Mouse (Mus musculus) forebrain, embryonic 13.5 days (tissue): Measurements from ENCODE around the gene Tmem56. TPM values are rescaled to one million over a fixed set of nuclear protein-coding genes. Genes with fewer than 3 reads are reported as not detected.

ENCODE experiments used
- ATAC-seq: fragments of 200-750 bp; cut with Nextera tagmentation; 2 replicates; pipeline ENCODE4 v1.8.0; 2017
- H3K27ac ChIP-seq: fragments of 300-500 bp; sonication (generic); 2 replicates; pipeline ENCODE4 v1.5.1; 2015; ENCODE audit warnings: inconsistent platforms, mild to moderate bottlenecking, moderate library complexity
- H3K27me3 ChIP-seq: fragments of 300-500 bp; sonication (generic); 2 replicates; pipeline ENCODE4 v1.6.1; 2015; ENCODE audit warnings: mild to moderate bottlenecking, inconsistent platforms
- H3K36me3 ChIP-seq: fragments of 300-500 bp; sonication (generic); 2 replicates; pipeline ENCODE4 v1.6.1; 2015; ENCODE audit warnings: mild to moderate bottlenecking, inconsistent platforms; ENCODE audit not compliant: poor library complexity, severe bottlenecking
- H3K4me1 ChIP-seq: fragments of 300-500 bp; sonication (generic); 2 replicates; pipeline ENCODE4 v1.6.1; 2015; ENCODE audit warnings: inconsistent platforms
- H3K4me2 ChIP-seq: fragments of 300-500 bp; sonication (generic); 2 replicates; pipeline ENCODE4 v1.6.1; 2015; ENCODE audit warnings: inconsistent platforms, mild to moderate bottlenecking, moderate library complexity
- H3K4me3 ChIP-seq: fragments of 300-500 bp; sonication (generic); 2 replicates; pipeline ENCODE4 v1.5.1; 2015; ENCODE audit warnings: mild to moderate bottlenecking, inconsistent platforms
- H3K9ac ChIP-seq: fragments of 300-500 bp; sonication (generic); 2 replicates; pipeline ENCODE4 v1.6.1; 2015; ENCODE audit warnings: mild to moderate bottlenecking, inconsistent platforms
- H3K9me3 ChIP-seq: fragments of 300-500 bp; sonication (generic); replicated peaks from 2 replicates; pipeline ENCODE4 v1.6.1; 2016; ENCODE audit warnings: inconsistent platforms
- WGBS: fragments of 180-500 bp; shearing (Covaris S2); methylation state at CpG from one replicate; pipeline ENCODE4 v1.1.7; 2015; 5-methylcytosine and 5-hydroxymethylcytosine counted together
- polyA plus RNA-seq: library from polyadenylated mRNA; unstranded; fragments of >200 nt; fragmentation: Nextera tagmentation; extraction: Ambion mirVana; gene quantifications from 2 replicates; pipeline ENCODE4 v1.2.1, GENCODE M21; 2015

Gene Tmem56
- polyA plus RNA-seq = 2.1 and 2.4 TPM in 2 replicates

GRCm38 (mm10) chr3:121282998-121283397 lies at the start of gene Tmem56:
Tmem56 (minus strand) TSS chr3:121283098.
- no peak for ATAC-seq
- no peak within 1 kb of the TSS for H3K9ac ChIP-seq
- no peak within 1 kb of the TSS for H3K4me2 ChIP-seq
- H3K27ac ChIP-seq = no peak within 1 kb of the TSS
- H3K36me3 ChIP-seq = no peaks in the 10 kb centered on the region
- no peaks in the 10 kb centered on the region for H3K27me3 ChIP-seq
- no peak within 1 kb of the TSS for H3K4me3 ChIP-seq
- no peaks in the 10 kb centered on the region for H3K4me1 ChIP-seq
- WGBS = 87% methylated on average over 4 of the region's 4 CpGs
- H3K9me3 ChIP-seq = no peaks in the 10 kb centered on the region

DNA sequence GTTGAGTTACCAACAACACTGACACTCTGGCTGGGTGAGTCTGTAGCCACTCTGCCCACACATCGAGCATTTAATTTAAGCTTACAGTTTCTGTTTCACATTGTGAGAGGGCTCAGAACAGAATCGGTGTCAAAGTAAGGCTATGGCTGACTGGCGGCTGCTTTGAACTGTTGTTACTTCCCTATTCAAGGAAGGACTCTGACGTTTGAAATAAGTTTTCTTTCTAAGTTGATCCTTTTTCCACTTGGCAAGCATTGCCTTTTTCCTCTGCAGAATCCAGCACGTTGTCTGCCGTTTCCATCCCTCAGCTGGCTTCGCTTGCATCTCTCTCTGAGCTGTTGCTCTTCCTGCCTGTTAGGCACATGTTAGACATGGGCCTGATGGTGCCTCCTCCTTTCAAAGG lies 47.3 kb upstream of the Tmem56 start:
- no peaks in the 10 kb centered on the region for H3K36me3 ChIP-seq
- H3K27ac ChIP-seq = no peak overlapping the region
- H3K4me2 ChIP-seq = no peak overlapping the region
- no peak for ATAC-seq
- 65% methylated on average over 7 of the region's 7 CpGs for WGBS
- H3K9me3 ChIP-seq = no peaks in the 10 kb centered on the region
- H3K9ac ChIP-seq = no peak overlapping the region
- H3K4me3 ChIP-seq = no peak overlapping the region
- H3K27me3 ChIP-seq = no peaks in the 10 kb centered on the region
- H3K4me1 ChIP-seq = peaks cover 3% of the 10 kb centered on the region; the same call in 1 of the 2 replicates

DNA sequence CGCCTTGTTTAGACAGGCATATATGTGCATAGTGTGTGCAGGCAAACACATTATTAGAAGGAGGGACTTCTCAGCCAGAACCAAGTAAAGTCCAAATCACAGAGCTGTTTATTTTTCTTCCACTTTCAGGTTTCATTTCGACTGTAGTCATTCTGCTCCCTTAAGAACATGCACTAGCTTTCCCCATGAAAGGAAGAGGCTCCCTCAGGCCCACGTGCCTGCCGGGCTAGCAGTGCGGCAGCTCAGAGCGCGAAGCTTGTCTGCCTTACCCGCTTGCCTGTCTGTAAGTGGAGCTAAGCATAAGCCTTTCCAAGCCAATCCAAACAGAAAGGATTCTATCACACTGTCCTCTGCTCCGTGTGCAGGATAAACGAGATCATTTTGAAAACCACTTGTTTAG lies 46.7 kb upstream of the Tmem56 start:
- Histone ChIP-seq H3K4me3 (no peak overlapping the region), H3K4me1 (peaks cover 3% of the 10 kb centered on the region; the same call in 1 of the 2 replicates), H3K4me2 (no peak overlapping the region), H3K27ac (no peak overlapping the region), H3K9me3 (no peaks in the 10 kb centered on the region), H3K9ac (no peak overlapping the region), H3K27me3 (no peaks in the 10 kb centered on the region), H3K36me3 (no peaks in the 10 kb centered on the region)
- WGBS = 68% methylated on average over 10 of the region's 10 CpGs
- ATAC-seq = no peak

GRCm38 (mm10) chr3:121327406-121327805 lies 44.5 kb upstream of the Tmem56 start:
- ATAC-seq = no peak
- Histone ChIP-seq H3K9ac (no peak overlapping the region), H3K4me2 (no peak overlapping the region), H3K27ac (no peak overlapping the region), H3K36me3 (peaks cover 3% of the 10 kb centered on the region; the same call in 1 of the 2 replicates), H3K9me3 (no peaks in the 10 kb centered on the region), H3K27me3 (no peaks in the 10 kb centered on the region), H3K4me3 (no peak overlapping the region), H3K4me1 (peaks cover 3% of the 10 kb centered on the region; the same call in 1 of the 2 replicates)
- 73% methylated on average over 5 of the region's 5 CpGs for WGBS

- Histone ChIP-seq H3K9me3 (no peaks in the 10 kb centered on the region), H3K27ac (no peak overlapping the region), H3K4me2 (no peak overlapping the region), H3K4me1 (no peaks in the 10 kb centered on the region), H3K27me3 (no peaks in the 10 kb centered on the region), H3K4me3 (no peak overlapping the region), H3K36me3 (peaks cover 6% of the 10 kb centered on the region; the same call in 1 of the 2 replicates), H3K9ac (no peak overlapping the region)
- no peak for ATAC-seq
- WGBS = 97% methylated on average over 15 of the region's 15 CpGs
These were observed 40.5 kb upstream of the Tmem56 start for GRCm38 (mm10) chr3:121323371-121323770.

GRCm38 (mm10) chr3:121320896-121321295 lies 38.0 kb upstream of the Tmem56 start:
- WGBS = 52% methylated on average over 1 of the region's 1 CpGs

DNA sequence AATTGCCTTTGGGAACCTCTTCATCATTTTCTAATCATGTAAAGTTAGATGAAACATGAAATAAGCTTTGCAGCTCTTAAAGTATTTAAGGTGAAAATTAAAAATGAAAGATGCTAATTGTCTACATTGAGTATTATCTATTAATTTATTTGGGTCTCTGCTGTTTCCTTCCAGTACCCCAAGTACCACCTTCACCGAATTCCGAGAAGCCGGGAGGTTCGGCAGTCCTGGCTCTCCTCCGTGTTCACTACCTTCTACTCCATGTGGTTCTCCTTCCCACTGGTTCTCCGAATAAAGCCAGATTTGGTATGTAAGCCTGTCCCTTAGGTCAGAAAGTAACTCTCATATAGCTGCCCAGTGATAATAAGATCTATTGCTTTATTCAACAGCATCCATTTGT lies 37.0 kb upstream of the Tmem56 start:
- 94% methylated on average over 6 of the region's 6 CpGs for WGBS
- H3K9ac ChIP-seq = no peak overlapping the region
- H3K4me3 ChIP-seq = no peak overlapping the region
- no peak for ATAC-seq
- no peak overlapping the region for H3K4me2 ChIP-seq
- H3K27ac ChIP-seq = no peak overlapping the region
- no peaks in the 10 kb centered on the region for H3K27me3 ChIP-seq
- H3K36me3 ChIP-seq = peaks cover 8% of the 10 kb centered on the region; the same call in 1 of the 2 replicates
- no peaks in the 10 kb centered on the region for H3K9me3 ChIP-seq
- no peaks in the 10 kb centered on the region for H3K4me1 ChIP-seq

More at GRCm38 (mm10) chr3:121320896-121321295, 38.0 kb upstream of the Tmem56 start:
- no peak overlapping the region for H3K4me2 ChIP-seq
- H3K4me3 ChIP-seq = no peak overlapping the region
- no peak overlapping the region for H3K9ac ChIP-seq
- H3K27me3 ChIP-seq = no peaks in the 10 kb centered on the region
- peaks cover 7% of the 10 kb centered on the region; the same call in 1 of the 2 replicates for H3K36me3 ChIP-seq
- no peaks in the 10 kb centered on the region for H3K9me3 ChIP-seq
- no peak for ATAC-seq
- no peaks in the 10 kb centered on the region for H3K4me1 ChIP-seq
- no peak overlapping the region for H3K27ac ChIP-seq

DNA sequence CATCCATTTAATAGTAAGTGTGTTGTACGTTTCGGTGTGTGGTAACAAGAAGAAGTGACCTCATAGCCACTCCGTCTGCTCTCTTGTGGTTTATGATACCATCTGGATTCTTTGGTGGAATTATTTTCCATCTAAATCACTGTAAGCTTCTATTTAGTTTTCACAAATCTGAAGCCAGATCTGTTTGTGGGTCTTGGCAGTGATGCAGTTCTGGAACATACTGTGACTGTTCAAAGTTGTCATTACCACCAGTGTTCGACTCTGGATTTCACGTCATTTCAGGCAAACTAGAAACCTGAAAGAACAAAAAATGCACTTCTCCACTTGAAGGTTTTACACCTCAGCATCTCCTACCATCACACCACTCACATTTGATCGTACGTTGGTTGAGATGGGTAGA lies 32.6 kb upstream of the Tmem56 start:
- no peak for ATAC-seq
- no peak overlapping the region for H3K27ac ChIP-seq
- WGBS = 97% methylated on average over 7 of the region's 7 CpGs

GRCm38 (mm10) chr3:121314149-121314548 lies 31.3 kb upstream of the Tmem56 start:
- H3K9me3 ChIP-seq = no peaks in the 10 kb centered on the region
- WGBS = 91% methylated on average over 6 of the region's 6 CpGs

More for the DNA sequence above, 32.6 kb upstream of the Tmem56 start:
- Histone ChIP-seq H3K4me3 (no peak overlapping the region), H3K27me3 (no peaks in the 10 kb centered on the region), H3K36me3 (0 out of 2 replicates have a peak, but pooled peaks cover 2% of the 10 kb centered on the region), H3K9ac (no peak overlapping the region), H3K4me2 (no peak overlapping the region), H3K4me1 (no peaks in the 10 kb centered on the region), H3K9me3 (no peaks in the 10 kb centered on the region)

DNA sequence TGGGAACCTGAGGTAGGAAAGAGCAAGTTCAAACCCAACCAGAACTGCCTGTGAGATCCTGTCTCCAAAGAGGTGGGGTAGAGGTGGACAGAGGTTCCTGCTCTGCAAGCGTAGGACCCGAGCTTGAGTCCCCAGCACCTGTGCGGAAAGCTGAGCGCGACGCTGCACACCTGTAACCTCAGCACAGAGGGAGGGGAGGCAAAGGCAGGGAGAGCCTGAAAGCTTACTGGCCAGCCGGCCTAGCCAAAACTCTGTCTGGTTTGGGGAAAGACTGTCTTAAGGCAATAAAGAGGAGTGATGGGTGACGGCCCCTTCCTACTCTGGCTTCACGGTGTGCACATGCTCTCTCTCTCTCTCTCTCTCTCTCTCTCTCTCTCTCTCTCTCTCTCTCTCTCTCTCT lies 30.1 kb upstream of the Tmem56 start:
- WGBS = 76% methylated on average over 9 of the region's 9 CpGs
- Histone ChIP-seq H3K27me3 (no peaks in the 10 kb centered on the region), H3K4me2 (no peak overlapping the region), H3K9ac (no peak overlapping the region), H3K27ac (no peak overlapping the region), H3K4me1 (no peaks in the 10 kb centered on the region), H3K9me3 (no peaks in the 10 kb centered on the region), H3K36me3 (0 out of 2 replicates have a peak, but pooled peaks cover 2% of the 10 kb centered on the region), H3K4me3 (no peak overlapping the region)
- ATAC-seq = no peak

More at GRCm38 (mm10) chr3:121314149-121314548, 31.3 kb upstream of the Tmem56 start:
- no peak overlapping the region for H3K4me3 ChIP-seq
- no peak overlapping the region for H3K4me2 ChIP-seq
- 0 out of 2 replicates have a peak, but pooled peaks cover 2% of the 10 kb centered on the region for H3K36me3 ChIP-seq
- H3K27me3 ChIP-seq = no peaks in the 10 kb centered on the region
- H3K9ac ChIP-seq = no peak overlapping the region
- no peak for ATAC-seq
- no peaks in the 10 kb centered on the region for H3K4me1 ChIP-seq
- no peak overlapping the region for H3K27ac ChIP-seq

- Histone ChIP-seq H3K4me1 (no peaks in the 10 kb centered on the region), H3K36me3 (0 out of 2 replicates have a peak, but pooled peaks cover 2% of the 10 kb centered on the region), H3K27me3 (no peaks in the 10 kb centered on the region), H3K4me3 (no peak overlapping the region), H3K9ac (no peak overlapping the region), H3K4me2 (no peak overlapping the region), H3K27ac (no peak overlapping the region), H3K9me3 (no peaks in the 10 kb centered on the region)
- no peak for ATAC-seq
- WGBS = 86% methylated on average over 6 of the region's 6 CpGs
These were observed 29.5 kb upstream of the Tmem56 start for GRCm38 (mm10) chr3:121312426-121312825.

DNA sequence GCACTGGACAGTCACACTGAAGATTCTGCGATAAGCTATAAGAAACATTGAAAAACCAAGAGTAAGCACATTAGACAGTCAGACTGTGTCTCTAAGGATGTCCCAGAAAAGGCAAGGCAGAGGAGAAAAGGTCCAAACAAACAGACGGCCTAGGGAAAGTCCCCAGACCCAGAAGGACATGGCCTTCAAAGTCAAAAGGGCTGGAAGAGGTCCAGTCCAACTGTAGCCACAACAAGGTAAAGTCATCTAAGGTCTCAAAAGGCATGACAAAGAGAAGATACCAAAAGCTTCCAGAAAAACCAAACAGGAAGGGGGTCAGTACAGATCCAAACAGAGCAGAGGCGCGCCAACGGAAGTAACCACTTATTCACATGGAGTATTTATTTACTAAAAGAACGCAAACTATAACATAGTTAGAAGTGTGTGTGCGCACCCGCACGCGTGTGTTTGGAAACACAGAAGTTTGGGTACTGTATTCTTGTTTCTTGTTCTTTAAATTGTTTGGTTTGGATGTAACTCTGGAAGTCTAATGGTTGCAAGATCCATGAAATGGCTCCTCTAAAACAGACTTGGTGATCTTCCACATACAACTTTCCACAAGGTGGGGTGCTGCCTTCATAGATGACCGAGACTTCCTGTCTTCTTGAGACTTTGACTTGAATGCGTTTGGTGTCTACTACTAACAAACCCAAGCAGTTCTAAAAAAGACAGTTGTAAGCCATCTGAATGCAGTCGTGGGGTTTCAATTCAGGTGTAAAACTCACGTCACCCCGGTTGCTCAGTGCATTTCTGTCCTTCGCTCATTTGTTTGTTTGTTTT lies 27.2 kb upstream of the Tmem56 start:
- no peaks in the 10 kb centered on the region for H3K27me3 ChIP-seq
- H3K9ac ChIP-seq = no peak overlapping the region
- H3K4me2 ChIP-seq = no peak overlapping the region
- no peak overlapping the region for H3K4me3 ChIP-seq
- WGBS = 90% methylated on average over 16 of the region's 16 CpGs
- H3K27ac ChIP-seq = no peak overlapping the region
- no peak for ATAC-seq
- no peaks in the 10 kb centered on the region for H3K36me3 ChIP-seq
- H3K4me1 ChIP-seq = no peaks in the 10 kb centered on the region
- no peaks in the 10 kb centered on the region for H3K9me3 ChIP-seq
